Mouse (Mus musculus) layer of hippocampus, adult 11-12 months (tissue): ENCODE results near the gene Nhp2.
"Not testable (repeated sequence)": the region's sequence is repeated elsewhere in the genome, so short reads cannot be mapped to it uniquely, and the experiment has no call there.

Experiments used
- DNase-seq: peaks from one replicate; pipeline ENCODE4 v3.0.0; 2022; ENCODE audit warnings: low spot score

The Nhp2 gene

GRCm38 (mm10) chr11:51658291-51658690, 38.8 kb downstream of the Nhp2 start:
- no peak for DNase-seq

- DNase-seq, result no peak
Measured at GRCm38 (mm10) chr11:51658705-51659104, 39.2 kb downstream of the Nhp2 start.

GRCm38 (mm10) chr11:51661867-51662365, 42.4 kb downstream of the Nhp2 start:
- no peak for DNase-seq

GRCm38 (mm10) chr11:51662632-51663031, 43.1 kb downstream of the Nhp2 start:
- no peak for DNase-seq

- DNase-seq, result not testable (repeated sequence)
Measured at GRCm38 (mm10) chr11:51664747-51665146, 45.2 kb downstream of the Nhp2 start.

GRCm38 (mm10) chr11:51670846-51671245, 51.3 kb downstream of the Nhp2 start:
- no peak for DNase-seq

- DNase-seq, result no peak
Measured at GRCm38 (mm10) chr11:51671376-51671775, 51.8 kb downstream of the Nhp2 start.

- DNase-seq, result no peak
Measured at GRCm38 (mm10) chr11:51673291-51673690, 53.8 kb downstream of the Nhp2 start.
